Mouse (Mus musculus): ENCODE data around the gene Myod1. TPM values are rescaled to one million over a fixed set of nuclear protein-coding genes. Genes with fewer than 3 reads are reported as not detected.

Gene Myod1
- polyA plus RNA-seq, 1 experiment from 2014 or later, result not detected

GRCm38 (mm10) chr7:46347692-46348091 lies 28.6 kb upstream of the Myod1 start:
- H3K9ac ChIP-seq (replicated peaks; ENCODE audit: low read depth), result no peak overlapping the region
- H3K27ac ChIP-seq (ENCODE audit: low read length), result no peak overlapping the region
- WGBS, result 46% methylated on average over 4 of the region's 4 CpGs
- H3K27me3 ChIP-seq (replicated peaks; ENCODE audit: insufficient read depth, low read length), result 0 out of 2 replicates have a peak, but pooled peaks cover 12% of the 10 kb centered on the region
- no peak overlapping the region for H3K4me2 ChIP-seq (replicated peaks; ENCODE audit: low read depth, low read length)
- no peaks in the 10 kb centered on the region for H3K9me3 ChIP-seq (ENCODE audit: low read length)
- no peak for DNase-seq (ENCODE audit: low spot score)
- no peaks in the 10 kb centered on the region for H3K36me3 ChIP-seq (ENCODE audit: insufficient read depth, low read length)
- ATAC-seq, result no peak
- TF ChIP-seq CTCF (IDR thresholded peaks at IDR 0.05), result no peak
- TF ChIP-seq EP300 (IDR thresholded peaks at IDR 0.05), result no peak
- no peaks in the 10 kb centered on the region for H3K4me1 ChIP-seq (ENCODE audit: insufficient read depth, low read depth, low read length)
- no peak overlapping the region for H3K4me3 ChIP-seq (ENCODE audit: low read depth, low read length)

GRCm38 (mm10) chr7:46348813-46349212 lies 27.5 kb upstream of the Myod1 start:
- Histone ChIP-seq H3K4me3 (ENCODE audit: low read depth, low read length) (no peak overlapping the region), H3K9ac (replicated peaks; ENCODE audit: low read depth) (no peak overlapping the region), H3K9me3 (ENCODE audit: low read length) (no peaks in the 10 kb centered on the region), H3K36me3 (ENCODE audit: insufficient read depth, low read length) (no peaks in the 10 kb centered on the region), H3K27me3 (replicated peaks; ENCODE audit: insufficient read depth, low read length) (0 out of 2 replicates have a peak, but pooled peaks cover 12% of the 10 kb centered on the region), H3K27ac (ENCODE audit: low read length) (no peak overlapping the region), H3K4me2 (replicated peaks; ENCODE audit: low read depth, low read length) (no peak overlapping the region), H3K4me1 (ENCODE audit: insufficient read depth, low read depth, low read length) (no peaks in the 10 kb centered on the region)
- 1% methylated on average over 34 of the region's 36 CpGs for WGBS
- TF ChIP-seq CTCF (IDR thresholded peaks at IDR 0.05) (no peak), EP300 (IDR thresholded peaks at IDR 0.05) (no peak)
- no peak for DNase-seq (ENCODE audit: low spot score)
- no peak for ATAC-seq

- Histone ChIP-seq H3K27ac (ENCODE audit: low read length) (no peak overlapping the region), H3K36me3 (ENCODE audit: insufficient read depth, low read length) (no peaks in the 10 kb centered on the region), H3K4me1 (ENCODE audit: insufficient read depth, low read depth, low read length) (no peaks in the 10 kb centered on the region), H3K4me3 (ENCODE audit: low read depth, low read length) (no peak overlapping the region), H3K27me3 (replicated peaks; ENCODE audit: insufficient read depth, low read length) (0 out of 2 replicates have a peak, but pooled peaks cover 12% of the 10 kb centered on the region), H3K9ac (replicated peaks; ENCODE audit: low read depth) (no peak overlapping the region), H3K4me2 (replicated peaks; ENCODE audit: low read depth, low read length) (no peak overlapping the region), H3K9me3 (ENCODE audit: low read length) (no peaks in the 10 kb centered on the region)
- no peak for DNase-seq (ENCODE audit: low spot score)
- ATAC-seq, result no peak
- WGBS, result 45% methylated on average over 9 of the region's 9 CpGs
- TF ChIP-seq CTCF (IDR thresholded peaks at IDR 0.05) (no peak), EP300 (IDR thresholded peaks at IDR 0.05) (no peak)
These were observed 26.1 kb upstream of the Myod1 start for GRCm38 (mm10) chr7:46350119-46350702.

GRCm38 (mm10) chr7:46352748-46353147 lies 23.5 kb upstream of the Myod1 start:
- Histone ChIP-seq H3K27ac (ENCODE audit: low read length) (no peak overlapping the region), H3K4me3 (ENCODE audit: low read depth, low read length) (no peak overlapping the region), H3K4me2 (replicated peaks; ENCODE audit: low read depth, low read length) (no peak overlapping the region), H3K36me3 (ENCODE audit: insufficient read depth, low read length) (no peaks in the 10 kb centered on the region), H3K9me3 (ENCODE audit: low read length) (no peaks in the 10 kb centered on the region), H3K27me3 (replicated peaks; ENCODE audit: insufficient read depth, low read length) (0 out of 2 replicates have a peak, but pooled peaks cover 12% of the 10 kb centered on the region), H3K4me1 (ENCODE audit: insufficient read depth, low read depth, low read length) (no peaks in the 10 kb centered on the region), H3K9ac (replicated peaks; ENCODE audit: low read depth) (no peak overlapping the region)
- no peak for TF ChIP-seq EP300 (IDR thresholded peaks at IDR 0.05)
- TF ChIP-seq CTCF (IDR thresholded peaks at IDR 0.05), result no peak
- ATAC-seq (no peak), DNase-seq (ENCODE audit: low spot score) (no peak)
- WGBS, result 63% methylated on average over 2 of the region's 2 CpGs

- TF ChIP-seq EP300 (IDR thresholded peaks at IDR 0.05) (no peak), CTCF (IDR thresholded peaks at IDR 0.05) (no peak)
- no peak overlapping the region for H3K9ac ChIP-seq (replicated peaks; ENCODE audit: low read depth)
- H3K27me3 ChIP-seq (replicated peaks; ENCODE audit: insufficient read depth, low read length), result 0 out of 2 replicates have a peak, but pooled peaks cover 12% of the 10 kb centered on the region
These were observed 23.1 kb upstream of the Myod1 start for GRCm38 (mm10) chr7:46353216-46353615.

GRCm38 (mm10) chr7:46353875-46354274 lies 22.4 kb upstream of the Myod1 start:
- H3K36me3 ChIP-seq (ENCODE audit: insufficient read depth, low read length), result no peaks in the 10 kb centered on the region
- DNase-seq (ENCODE audit: low spot score) (no peak), ATAC-seq (no peak)
- H3K4me1 ChIP-seq (ENCODE audit: insufficient read depth, low read depth, low read length), result no peaks in the 10 kb centered on the region
- H3K27me3 ChIP-seq (replicated peaks; ENCODE audit: insufficient read depth, low read length), result 0 out of 2 replicates have a peak, but pooled peaks cover 8% of the 10 kb centered on the region
- H3K9me3 ChIP-seq (ENCODE audit: low read length), result no peaks in the 10 kb centered on the region
- no peak overlapping the region for H3K9ac ChIP-seq (replicated peaks; ENCODE audit: low read depth)
- no peak overlapping the region for H3K27ac ChIP-seq (ENCODE audit: low read length)
- WGBS, result 18% methylated on average over 4 of the region's 4 CpGs
- H3K4me2 ChIP-seq (replicated peaks; ENCODE audit: low read depth, low read length), result no peak overlapping the region
- H3K4me3 ChIP-seq (ENCODE audit: low read depth, low read length), result no peak overlapping the region
- TF ChIP-seq CTCF (IDR thresholded peaks at IDR 0.05), result no peak
- TF ChIP-seq EP300 (IDR thresholded peaks at IDR 0.05), result no peak

More at GRCm38 (mm10) chr7:46353216-46353615, 23.1 kb upstream of the Myod1 start:
- no peak overlapping the region for H3K27ac ChIP-seq (ENCODE audit: low read length)
- no peak for DNase-seq (ENCODE audit: low spot score)
- no peak overlapping the region for H3K4me2 ChIP-seq (replicated peaks; ENCODE audit: low read depth, low read length)
- H3K4me1 ChIP-seq (ENCODE audit: insufficient read depth, low read depth, low read length), result no peaks in the 10 kb centered on the region
- ATAC-seq, result no peak
- H3K4me3 ChIP-seq (ENCODE audit: low read depth, low read length), result no peak overlapping the region
- H3K36me3 ChIP-seq (ENCODE audit: insufficient read depth, low read length), result no peaks in the 10 kb centered on the region
- 59% methylated on average over 8 of the region's 8 CpGs for WGBS
- no peaks in the 10 kb centered on the region for H3K9me3 ChIP-seq (ENCODE audit: low read length)
